Mouse (Mus musculus) small intestine, adult 2 months (tissue): ENCODE data around the gene Rbm43.

Experiments used
- CTCF ChIP-seq: fragments of 200-500 bp; IDR thresholded peaks from 2 replicates; pipeline ENCODE4 v1.5.1; 2012; ENCODE audit warnings: low read depth, mild to moderate bottlenecking, control low read depth, inconsistent platforms, low read length, moderate library complexity, mixed read lengths; ENCODE audit not compliant: insufficient replicate concordance, insufficient read length; ENCODE audit errors: extremely low read depth
- POLR2A ChIP-seq: fragments of 200-500 bp; IDR thresholded peaks from 2 replicates; pipeline ENCODE4 v1.6.1; 2012; ENCODE audit warnings: low read depth, mild to moderate bottlenecking, control low read depth, inconsistent platforms, low read length, moderate library complexity

- TF ChIP-seq CTCF, result no peak
- TF ChIP-seq POLR2A, result no peak
Measured at GRCm38 (mm10) chr2:51967288-51967687, 32.3 kb upstream of the Rbm43 start.
